Mouse (Mus musculus) E14TG2a.4 (cell line): ENCODE measurements around the gene Commd2.

Experiments
- CTCF ChIP-seq: conservative IDR thresholded peaks from 2 replicates; pipeline ENCODE4 v1.5.1; 2014; ENCODE audit warnings: low read length
- POU5F1 ChIP-seq: IDR thresholded peaks from 2 replicates; pipeline ENCODE4 v1.6.1; 2014; ENCODE audit warnings: low read length, borderline replicate concordance

GRCm38 (mm10) chr3:57643191-57643590 is 8.3 kb downstream of the Commd2 start:
- TF ChIP-seq CTCF, result no peak
- TF ChIP-seq POU5F1, result no peak
